Mouse (Mus musculus): ENCODE measurements at regions not wholly inside any gene's neighbourhood (a gene's known extent, or its start where the extent isn't known, plus 50 kb on each side); places are given as distances from the start of the nearest gene placed in this dataset.
"Not testable (repeated sequence)": the region's sequence is repeated elsewhere in the genome, so short reads cannot be mapped to it uniquely, and the experiment has no call there.

DNA sequence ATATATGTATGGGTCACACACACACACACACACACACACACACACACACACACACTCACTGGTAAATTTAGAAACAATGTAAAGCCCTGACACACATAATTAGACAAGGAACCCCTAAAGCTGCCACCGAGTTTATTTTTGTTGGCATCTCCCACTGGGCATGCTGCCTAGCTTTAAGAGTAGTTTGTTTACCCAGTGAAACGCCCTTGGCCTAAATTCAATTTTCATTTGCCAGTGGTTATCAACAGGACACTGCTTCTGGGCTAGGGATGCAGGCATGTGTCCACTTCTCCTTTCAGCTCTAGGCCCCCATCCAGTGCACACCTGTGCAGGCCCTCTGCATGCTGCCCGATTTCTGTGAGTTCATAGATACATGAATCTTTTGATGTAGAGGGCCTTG, 73.7 kb upstream of the 1110032F04Rik start:
- Histone ChIP-seq H3K36me3 (no peaks in the 10 kb centered on the region), H3K27ac (no peak overlapping the region), H3K4me3 (no peak overlapping the region), H3K9ac (no peak overlapping the region), H3K4me1 (replicated peaks) (peaks cover 12% of the 10 kb centered on the region), H3K27me3 (no peaks in the 10 kb centered on the region), H3K9me3 (replicated peaks) (no peaks in the 10 kb centered on the region), H3K4me2 (no peak overlapping the region)
- ATAC-seq (replicated peaks; ENCODE audit: insufficient number of reproducible peaks, insufficient read depth, low FRiP score, low read depth) = no peak
- 42% methylated on average over 3 of the region's 3 CpGs for WGBS

DNA sequence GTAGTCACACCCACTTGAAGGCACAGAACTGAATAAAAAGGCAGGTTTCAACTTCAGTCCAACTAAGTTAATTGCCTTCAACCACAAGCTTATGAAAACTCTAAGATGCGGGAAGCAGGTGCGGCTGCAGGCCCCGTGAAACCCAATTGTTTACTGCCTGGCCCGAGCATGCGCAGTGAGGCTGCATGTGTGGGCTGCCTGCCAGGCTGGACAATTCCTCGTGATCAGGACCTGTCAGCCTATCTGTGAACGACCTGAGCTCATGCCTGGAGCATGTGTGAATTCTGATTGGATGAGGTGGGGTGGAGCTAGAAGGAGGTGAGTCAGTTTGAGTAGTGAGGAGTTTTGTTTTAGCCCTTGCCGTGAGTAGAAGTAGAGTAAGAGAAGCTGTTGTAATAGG, 71.0 kb upstream of the 1110032F04Rik start:
- H3K4me3 ChIP-seq; H3K27me3 ChIP-seq; H3K4me2 ChIP-seq; H3K9ac ChIP-seq; H3K27ac ChIP-seq; ATAC-seq (replicated peaks; ENCODE audit: insufficient number of reproducible peaks, insufficient read depth, low FRiP score, low read depth); H3K9me3 ChIP-seq (replicated peaks); H3K36me3 ChIP-seq: not testable (repeated sequence)
- H3K4me1 ChIP-seq (replicated peaks) = peaks cover 12% of the 10 kb centered on the region
- 76% methylated on average over 8 of the region's 8 CpGs for WGBS

DNA sequence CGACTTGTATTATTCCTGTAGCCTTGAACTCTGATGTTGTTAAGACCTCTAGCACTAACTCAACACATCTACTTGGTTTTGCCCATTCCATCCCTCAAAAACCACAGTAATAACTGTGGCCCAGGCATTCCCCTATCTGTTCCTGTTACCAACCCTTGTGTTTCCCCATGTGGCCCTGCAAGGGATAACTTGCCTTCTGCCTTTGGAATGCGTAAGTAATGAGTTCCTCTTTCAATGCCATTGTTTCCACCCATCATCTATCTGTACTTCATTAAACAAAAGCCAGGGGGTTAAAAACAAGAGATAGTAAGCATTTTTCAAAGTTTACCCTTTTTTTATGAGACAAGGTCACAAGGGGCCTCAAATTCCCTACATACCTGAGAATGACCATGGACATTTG, 60.5 kb upstream of the 1110032F04Rik start:
- no peak for ATAC-seq (replicated peaks; ENCODE audit: insufficient number of reproducible peaks, insufficient read depth, low FRiP score, low read depth)
- Histone ChIP-seq H3K9me3 (replicated peaks) (no peaks in the 10 kb centered on the region), H3K27me3 (no peaks in the 10 kb centered on the region), H3K4me1 (replicated peaks) (no peaks in the 10 kb centered on the region), H3K4me2 (no peak overlapping the region), H3K27ac (no peak overlapping the region), H3K9ac (no peak overlapping the region), H3K4me3 (no peak overlapping the region), H3K36me3 (no peaks in the 10 kb centered on the region)
- WGBS = 87% methylated on average over 2 of the region's 2 CpGs

DNA sequence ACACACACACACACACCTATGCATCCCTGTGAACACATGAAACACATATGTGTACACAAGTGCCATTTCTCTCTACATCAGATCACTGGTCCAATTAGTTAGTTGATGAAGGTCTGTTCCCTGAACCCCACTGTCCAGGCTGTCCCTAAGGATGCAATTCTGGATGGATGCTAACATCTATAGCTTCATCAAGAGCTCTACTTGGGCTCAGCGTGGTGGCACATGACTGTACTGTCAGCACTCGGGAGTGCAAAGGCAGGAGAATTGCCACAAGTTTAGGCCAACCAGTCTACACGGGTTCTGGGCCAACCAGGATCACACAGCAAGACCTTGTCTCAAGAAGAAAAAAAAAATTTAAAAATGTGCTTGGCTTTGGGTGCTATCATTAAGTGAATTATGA, 55.9 kb upstream of the 1110032F04Rik start:
- no peak overlapping the region for H3K4me2 ChIP-seq
- no peak overlapping the region for H3K9ac ChIP-seq
- H3K27ac ChIP-seq = no peak overlapping the region
- no peaks in the 10 kb centered on the region for H3K36me3 ChIP-seq
- no peak overlapping the region for H3K4me3 ChIP-seq
- H3K4me1 ChIP-seq (replicated peaks) = no peaks in the 10 kb centered on the region
- ATAC-seq (replicated peaks; ENCODE audit: insufficient number of reproducible peaks, insufficient read depth, low FRiP score, low read depth) = no peak
- WGBS = 72% methylated on average over 3 of the region's 3 CpGs
- no peaks in the 10 kb centered on the region for H3K27me3 ChIP-seq
- H3K9me3 ChIP-seq (replicated peaks) = no peaks in the 10 kb centered on the region

DNA sequence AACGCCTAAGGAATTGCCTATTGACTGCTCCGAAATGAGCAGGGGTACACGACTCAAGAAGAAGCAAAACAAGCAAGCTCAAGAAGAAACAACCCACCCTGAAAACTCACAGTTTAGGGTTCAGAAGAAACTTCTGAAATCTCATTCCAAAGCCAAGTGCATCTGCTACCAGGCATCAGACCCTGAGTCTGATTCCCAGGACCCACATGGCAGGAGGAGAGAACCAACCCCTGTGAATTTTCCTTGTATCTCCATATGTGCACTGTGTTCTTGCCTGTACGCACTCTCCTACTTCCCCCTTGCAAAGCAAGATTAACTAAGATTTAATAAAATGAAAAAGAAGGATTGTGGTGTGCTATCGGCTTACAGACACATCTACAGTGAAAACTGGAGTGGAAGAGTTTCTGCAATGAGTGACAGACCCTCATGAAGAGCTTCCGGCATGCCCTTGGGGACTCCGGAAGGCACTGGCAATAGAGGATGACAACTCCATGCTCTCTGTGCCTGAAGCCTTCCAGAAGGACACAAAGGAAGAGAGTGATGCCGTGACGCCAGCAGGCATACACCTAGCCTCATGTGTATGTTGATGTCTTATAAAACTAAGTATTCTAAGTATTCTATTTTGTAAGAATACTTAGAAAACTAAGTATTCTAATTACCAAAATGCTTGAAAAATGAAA, 55.2 kb upstream of the 1110032F04Rik start:
- 85% methylated on average over 9 of the region's 9 CpGs for WGBS
- H3K9me3 ChIP-seq (replicated peaks) = no peaks in the 10 kb centered on the region
- no peak overlapping the region for H3K4me2 ChIP-seq
- no peaks in the 10 kb centered on the region for H3K4me1 ChIP-seq (replicated peaks)
- H3K4me3 ChIP-seq = no peak overlapping the region
- no peaks in the 10 kb centered on the region for H3K36me3 ChIP-seq
- no peak for ATAC-seq (replicated peaks; ENCODE audit: insufficient number of reproducible peaks, insufficient read depth, low FRiP score, low read depth)
- no peaks in the 10 kb centered on the region for H3K27me3 ChIP-seq
- no peak overlapping the region for H3K9ac ChIP-seq
- H3K27ac ChIP-seq = no peak overlapping the region

DNA sequence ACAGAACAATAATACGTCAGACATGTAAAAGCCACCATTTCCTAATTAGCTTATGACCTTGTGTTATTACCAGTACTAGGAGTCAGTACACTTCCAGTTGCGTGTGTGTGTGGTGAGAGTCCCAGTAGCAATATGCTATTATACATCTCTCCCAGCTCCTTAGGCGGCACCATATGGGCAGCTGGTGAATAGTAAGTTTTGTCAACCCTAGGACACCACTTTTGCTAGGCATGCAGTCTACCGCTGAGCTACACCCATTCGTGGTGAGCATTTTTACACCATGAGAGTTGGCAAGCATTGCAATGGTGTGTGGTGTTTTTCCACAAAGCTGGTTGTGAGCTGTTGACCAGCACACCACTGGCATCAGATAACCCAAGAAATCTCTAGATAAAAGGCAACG, 53.8 kb upstream of the 1110032F04Rik start:
- 81% methylated on average over 6 of the region's 6 CpGs for WGBS
- H3K36me3 ChIP-seq = no peaks in the 10 kb centered on the region
- no peaks in the 10 kb centered on the region for H3K9me3 ChIP-seq (replicated peaks)
- no peak overlapping the region for H3K27ac ChIP-seq
- H3K4me2 ChIP-seq = no peak overlapping the region
- H3K4me3 ChIP-seq = no peak overlapping the region
- ATAC-seq (replicated peaks; ENCODE audit: insufficient number of reproducible peaks, insufficient read depth, low FRiP score, low read depth) = no peak
- H3K4me1 ChIP-seq (replicated peaks) = no peaks in the 10 kb centered on the region
- H3K27me3 ChIP-seq = no peaks in the 10 kb centered on the region
- H3K9ac ChIP-seq = no peak overlapping the region

DNA sequence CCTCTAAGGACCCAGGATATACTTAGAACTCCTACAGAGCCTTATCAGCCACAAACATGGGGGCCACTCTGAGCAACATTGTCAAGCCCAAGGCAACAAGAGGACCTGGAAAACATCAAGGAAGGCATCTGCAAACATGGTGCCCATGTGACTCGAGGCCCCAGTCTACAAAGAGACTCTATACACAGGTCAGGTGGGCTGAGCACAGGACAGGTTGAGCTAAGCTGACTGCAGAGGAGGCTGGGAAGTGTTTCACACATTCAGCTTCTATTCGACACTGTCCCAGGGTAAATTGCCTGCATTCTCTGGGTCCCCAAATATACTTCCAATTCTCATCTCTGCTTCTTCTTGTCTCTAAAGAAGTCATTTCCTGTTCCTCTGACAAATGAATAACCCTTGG, 52.1 kb upstream of the 1110032F04Rik start:
- H3K27me3 ChIP-seq = no peaks in the 10 kb centered on the region
- no peaks in the 10 kb centered on the region for H3K36me3 ChIP-seq
- H3K4me1 ChIP-seq (replicated peaks) = no peaks in the 10 kb centered on the region
- H3K4me3 ChIP-seq = no peak overlapping the region
- H3K4me2 ChIP-seq = no peak overlapping the region
- no peak overlapping the region for H3K9ac ChIP-seq
- H3K9me3 ChIP-seq (replicated peaks) = no peaks in the 10 kb centered on the region
- no peak overlapping the region for H3K27ac ChIP-seq
- ATAC-seq (replicated peaks; ENCODE audit: insufficient number of reproducible peaks, insufficient read depth, low FRiP score, low read depth) = no peak
- WGBS = 50% methylated on average over 2 of the region's 2 CpGs

All from heart, embryonic 15.5 days (tissue).